Mouse (Mus musculus) kidney, postnatal 25 days (tissue): Measurements from ENCODE around the gene Gm20883.
"Not testable (repeated sequence)": the region's sequence is repeated elsewhere in the genome, so short reads cannot be mapped to it uniquely, and the experiment has no call there.

Source experiments
- DNase-seq, 2 experiments: peaks; one replicate each; pipeline ENCODE4 v3.0.0; 2021; ENCODE audit warnings: mixed read lengths in 2 of 2

The Gm20883 gene

GRCm38 (mm10) chrY:50607951-50608350 lies at the start of gene Gm20883:
Gm20883 (plus strand) TSS chrY:50608251.
- DNase-seq = not testable (repeated sequence)
